Mouse (Mus musculus) heart, embryonic 14.5 days (tissue): ENCODE measurements around the gene Atmin. TPM values are rescaled to one million over a fixed set of nuclear protein-coding genes. Genes with fewer than 3 reads are reported as not detected.
A peak's percentile ranks its signal among the peaks of the same experiment; 100 is the strongest.

Experiments
- ATAC-seq: fragments of 200-750 bp; cut with Nextera tagmentation; 2 replicates; pipeline ENCODE4 v1.8.0; 2017; ENCODE audit warnings: low read depth, moderate TSS enrichment; ENCODE audit not compliant: insufficient number of reproducible peaks, insufficient read depth, low FRiP score
- H3K27ac ChIP-seq, 2 experiments: fragments of 200-500 bp in 1 of 2; fragments of 300-500 bp in 1 of 2; sonication (generic) in 1 of 2; replicated peaks in 1 of 2; 2 replicates each; pipeline ENCODE4 v1.5.1; 2012 to 2014; ENCODE audit warnings: low read depth in 2 of 2, low read length in 2 of 2, control low read depth in 1 of 2, mild to moderate bottlenecking in 1 of 2, mixed read lengths in 1 of 2; ENCODE audit not compliant: control insufficient read depth in 1 of 2, insufficient read depth in 1 of 2
- H3K27me3 ChIP-seq: fragments of 300-500 bp; sonication (generic); 2 replicates; pipeline ENCODE4 v1.6.1; 2014; ENCODE audit warnings: mild to moderate bottlenecking, low read length, control low read depth; ENCODE audit not compliant: control insufficient read depth, insufficient read depth
- H3K36me3 ChIP-seq: fragments of 300-500 bp; sonication (generic); 2 replicates; pipeline ENCODE4 v1.6.1; 2014; ENCODE audit warnings: mild to moderate bottlenecking, control low read depth, low read length, mixed read lengths; ENCODE audit not compliant: control insufficient read depth, insufficient read depth
- H3K4me1 ChIP-seq, 2 experiments: fragments of 200-500 bp in 1 of 2; fragments of 300-500 bp in 1 of 2; sonication (generic) in 1 of 2; 2 replicates each; pipeline ENCODE4 v1.6.1; 2012 to 2014; ENCODE audit warnings: low read length in 2 of 2, control low read depth in 1 of 2, mixed read lengths in 1 of 2; ENCODE audit not compliant: control insufficient read depth in 2 of 2, insufficient read depth in 2 of 2
- H3K4me2 ChIP-seq: fragments of 300-500 bp; sonication (generic); 2 replicates; pipeline ENCODE4 v1.6.1; 2014; ENCODE audit warnings: mild to moderate bottlenecking, low read length
- H3K4me3 ChIP-seq, 2 experiments: fragments of 200-500 bp in 1 of 2; fragments of 300-500 bp in 1 of 2; sonication (generic) in 1 of 2; 2 replicates each; pipeline ENCODE4 v1.5.1; 2012 to 2014; ENCODE audit warnings: low read length in 2 of 2, mild to moderate bottlenecking in 2 of 2, control low read depth in 1 of 2, low read depth in 1 of 2, moderate library complexity in 1 of 2; ENCODE audit not compliant: control insufficient read depth in 1 of 2, insufficient read depth in 1 of 2
- H3K9ac ChIP-seq: fragments of 300-500 bp; sonication (generic); 2 replicates; pipeline ENCODE4 v1.6.1; 2014; ENCODE audit warnings: mild to moderate bottlenecking, low read length
- H3K9me3 ChIP-seq: fragments of 300-500 bp; sonication (generic); 2 replicates; pipeline ENCODE4 v1.6.1; 2016; ENCODE audit warnings: low read length, control low read depth; ENCODE audit not compliant: control insufficient read depth
- WGBS: fragments of 180-500 bp; shearing (Covaris S2); extraction: QIAGEN DNeasy Blood & Tissue Kit; methylation state at CpG from one replicate; pipeline ENCODE4 v1.1.7; 2014; 5-methylcytosine and 5-hydroxymethylcytosine counted together
- polyA plus RNA-seq: library from polyadenylated mRNA; unstranded; fragments of >200 nt; fragmentation: Nextera tagmentation; extraction: Ambion mirVana; gene quantifications from 2 replicates; pipeline ENCODE4 v1.2.1, GENCODE M21; 2014

The Atmin gene
- polyA plus RNA-seq, 1 experiment from 2014 or later: 11.6 TPM

DNA sequence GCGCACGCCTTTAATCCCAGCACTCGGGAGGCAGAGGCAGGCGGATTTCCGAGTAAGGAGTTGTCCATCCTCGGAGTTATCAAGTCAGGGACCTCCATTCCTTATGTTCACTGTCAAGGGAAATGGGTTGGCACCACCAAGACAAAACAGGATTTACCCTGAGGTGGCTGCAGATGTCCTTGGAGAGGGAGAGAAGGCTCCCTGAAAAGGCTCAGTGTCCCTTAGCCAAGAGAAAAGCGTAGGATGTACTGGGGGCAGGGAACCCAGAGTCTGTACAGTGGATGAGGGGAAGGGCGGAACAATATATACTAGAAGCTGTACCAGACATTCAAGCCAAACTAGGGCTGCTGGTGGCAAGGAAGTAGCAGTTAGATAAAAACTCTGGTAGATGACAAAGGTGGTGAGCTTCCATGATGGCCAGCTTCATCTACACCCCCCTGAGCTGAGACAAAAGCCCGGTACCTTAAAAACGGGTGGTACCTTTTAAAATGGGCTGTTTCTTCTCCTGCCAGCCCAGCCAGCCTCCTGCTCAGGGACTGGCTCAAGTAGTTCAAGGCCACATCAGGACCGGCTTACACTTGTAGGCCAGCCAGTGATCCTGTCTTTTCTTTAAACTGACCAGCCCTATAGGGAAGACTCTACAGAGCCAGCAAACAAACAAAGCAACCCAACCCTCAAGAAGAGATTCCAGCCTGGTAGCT, 51.0 kb downstream of the Atmin start:
- peak overlapping the region; percentile 70 for H3K9ac ChIP-seq
- no peak for ATAC-seq
- H3K36me3 ChIP-seq: peaks cover 2% of the 10 kb centered on the region; the same call in 1 of the 2 replicates
- H3K4me2 ChIP-seq: peak overlapping the region; percentile 97
- WGBS: 54% methylated on average over 11 of the region's 11 CpGs
- peak overlapping the region; percentile 59 to 80; a peak in 2 of 4 replicates for H3K27ac ChIP-seq
- H3K27me3 ChIP-seq: no peaks in the 10 kb centered on the region
- H3K4me1 ChIP-seq: peaks cover 4 to 13% of the 10 kb centered on the region in 2 experiments
- peak overlapping the region; percentile 66 to 80 for H3K4me3 ChIP-seq
- H3K9me3 ChIP-seq: no peaks in the 10 kb centered on the region

Other genes starting within 250 kb of the Atmin start
- 5.1 and 6.0 TPM in 2 replicates for gene Cdyl2, start 210.4 kb upstream of the Atmin start, polyA plus RNA-seq
- 126 and 131 TPM in 2 replicates for gene Cmc2, start 21.9 kb upstream of the Atmin start, polyA plus RNA-seq
- gene Cenpn, start 21.7 kb upstream of the Atmin start, polyA plus RNA-seq: 24.2 and 24.6 TPM in 2 replicates
- 0.66 and 0.75 TPM in 2 replicates for gene 1700030J22Rik, start 35.6 kb downstream of the Atmin start, polyA plus RNA-seq
- 84.8 and 88.3 TPM in 2 replicates for gene Gcsh, start 50.1 kb downstream of the Atmin start, polyA plus RNA-seq
- 0.14 TPM in 1 of 2 replicates, not detected in the other for gene Pkd1l2, start 139.1 kb downstream of the Atmin start, polyA plus RNA-seq
- gene Bco1, start 152.5 kb downstream of the Atmin start, polyA plus RNA-seq: not detected in 2 replicates
- 1.0 and 1.3 TPM in 2 replicates for gene Gan, start 214.7 kb downstream of the Atmin start, polyA plus RNA-seq